Mouse (Mus musculus) ovary, postnatal 10 days (tissue): ENCODE data around the gene 9030025P20Rik.
"Not testable (repeated sequence)": the region's sequence is repeated elsewhere in the genome, so short reads cannot be mapped to it uniquely, and the experiment has no call there.

Source experiments
- DNase-seq: peaks from one replicate; pipeline ENCODE4 v3.0.0; 2022; ENCODE audit warnings: low spot score

9030025P20Rik gene

GRCm38 (mm10) chr17:14990116-14990702 lies 11.9 kb downstream of the 9030025P20Rik start:
- not testable (repeated sequence) for DNase-seq

- DNase-seq = not testable (repeated sequence)
Measured at GRCm38 (mm10) chr17:14992522-14993138, 14.4 kb downstream of the 9030025P20Rik start.

DNA sequence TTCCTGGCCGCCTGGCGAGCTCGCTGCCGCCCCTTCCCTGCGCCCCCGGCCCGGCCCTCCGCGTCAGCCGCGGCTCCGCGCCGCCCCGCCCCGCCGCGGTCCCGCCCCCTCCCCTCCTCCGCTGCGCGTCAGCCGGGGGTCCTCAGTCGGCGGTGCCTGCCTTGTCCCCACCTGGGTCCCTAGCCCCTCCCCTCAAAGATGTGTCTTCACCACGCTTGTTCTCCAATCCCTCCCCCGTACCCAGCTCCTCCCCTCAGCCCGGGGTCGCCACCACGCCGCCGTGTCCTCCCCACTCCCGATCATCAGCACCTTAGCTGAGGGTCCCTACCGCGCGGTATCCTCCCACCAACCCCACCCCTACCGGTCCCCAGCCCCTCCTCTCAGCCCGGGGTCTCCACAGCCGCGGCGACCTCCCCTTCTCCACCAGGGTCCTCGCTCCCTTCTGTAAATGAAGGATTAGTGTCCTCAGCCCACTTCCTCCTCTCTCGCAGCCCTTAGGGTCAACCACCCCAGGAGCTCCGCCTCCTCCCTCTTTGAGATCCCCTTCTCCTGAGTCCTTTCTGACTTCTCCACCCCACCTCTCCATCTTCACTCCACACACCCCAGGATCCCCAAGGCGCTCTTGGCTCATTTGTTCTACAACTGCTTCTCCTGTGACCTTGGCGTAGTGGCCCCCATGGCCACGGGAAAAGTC lies 15.0 kb downstream of the 9030025P20Rik start:
- not testable (repeated sequence) for DNase-seq

- not testable (repeated sequence) for DNase-seq
Measured at GRCm38 (mm10) chr17:14994140-14994539, 15.9 kb downstream of the 9030025P20Rik start.

GRCm38 (mm10) chr17:15000047-15000446 lies 21.8 kb downstream of the 9030025P20Rik start:
- not testable (repeated sequence) for DNase-seq

GRCm38 (mm10) chr17:15009088-15009487 lies 30.8 kb downstream of the 9030025P20Rik start:
- DNase-seq = not testable (repeated sequence)

DNA sequence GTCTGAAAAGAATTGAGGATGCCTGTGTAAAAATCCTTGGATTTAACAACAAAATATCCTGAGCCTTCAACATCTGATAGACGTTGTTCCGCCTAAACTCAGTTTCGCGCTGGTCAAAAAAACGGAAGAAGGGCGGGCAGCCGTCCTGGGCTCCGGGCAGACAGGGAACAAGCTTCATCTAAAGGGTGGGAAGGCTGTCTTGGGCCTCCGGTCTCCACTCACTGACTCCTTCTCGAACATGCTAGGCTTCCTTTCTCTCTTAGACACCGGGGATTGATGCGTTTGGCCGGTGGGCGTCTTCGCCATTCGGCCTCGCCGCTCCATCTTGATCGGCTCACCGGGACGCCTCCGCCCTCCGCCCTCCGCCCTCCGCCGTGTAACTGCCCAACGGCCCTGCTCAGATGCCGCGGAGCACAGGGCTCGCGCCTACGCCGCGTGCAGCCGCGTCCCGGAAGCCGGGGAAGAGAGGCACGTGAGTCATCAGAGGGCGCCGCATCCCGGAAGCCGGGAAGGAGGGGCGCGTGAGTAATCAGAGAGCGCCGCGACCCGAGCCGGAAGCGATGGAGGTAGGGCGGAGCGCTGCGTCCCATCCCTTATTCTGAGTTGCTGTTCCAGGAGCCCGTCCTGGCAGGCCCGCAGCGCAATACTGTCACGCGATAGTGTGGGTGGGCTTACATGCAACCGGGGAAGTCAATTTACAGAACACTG lies 31.6 kb downstream of the 9030025P20Rik start, which contains the start of gene Gm3435:
Gene Gm3435 (plus strand): TSS at position 471 of the 708 bp plus-strand sequence.
- DNase-seq = not testable (repeated sequence)

DNA sequence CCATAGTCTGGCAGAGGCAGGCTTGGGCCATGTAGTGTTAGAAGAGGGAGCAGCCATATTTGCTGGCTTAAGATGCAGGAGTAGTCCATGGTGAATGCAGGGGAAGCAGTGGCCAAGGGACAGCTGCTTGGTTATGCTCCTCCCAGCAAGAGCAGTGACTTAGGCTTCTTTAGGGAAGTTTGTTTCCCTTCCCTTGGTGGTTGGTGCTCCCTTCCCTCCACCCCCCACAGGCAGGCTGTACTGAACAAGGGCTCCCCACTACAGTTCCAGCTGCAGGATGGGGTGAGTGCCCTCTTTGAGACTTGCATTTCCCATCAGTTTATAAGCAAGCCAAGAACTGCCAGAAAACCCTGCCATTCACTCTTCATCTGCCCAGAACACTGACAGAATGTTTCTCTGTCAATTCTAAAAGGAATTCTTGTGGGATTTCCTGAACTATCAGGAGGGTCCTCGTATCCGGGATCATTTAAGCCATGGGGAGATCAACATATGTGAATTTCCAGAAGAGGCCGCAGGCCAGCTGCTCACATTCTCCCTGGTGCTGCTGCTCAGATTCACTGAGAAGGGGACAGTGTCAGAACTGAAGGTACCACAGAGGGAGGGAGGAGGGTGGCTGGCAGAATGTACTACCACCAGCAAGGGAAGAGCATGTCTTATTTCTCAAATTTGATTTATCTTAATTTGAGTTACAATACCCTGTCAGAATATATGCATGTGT lies 43.4 kb downstream of the 9030025P20Rik start:
- DNase-seq = peak; percentile 1

GRCm38 (mm10) chr17:15023878-15024492 lies 45.7 kb downstream of the 9030025P20Rik start:
- not testable (repeated sequence) for DNase-seq

- not testable (repeated sequence) for DNase-seq
Measured at GRCm38 (mm10) chr17:15024502-15025193, 46.4 kb downstream of the 9030025P20Rik start.

- not testable (repeated sequence) for DNase-seq
Measured at GRCm38 (mm10) chr17:15025513-15025912, 47.2 kb downstream of the 9030025P20Rik start.

GRCm38 (mm10) chr17:15031414-15031813 lies 53.1 kb downstream of the 9030025P20Rik start:
- not testable (repeated sequence) for DNase-seq

DNA sequence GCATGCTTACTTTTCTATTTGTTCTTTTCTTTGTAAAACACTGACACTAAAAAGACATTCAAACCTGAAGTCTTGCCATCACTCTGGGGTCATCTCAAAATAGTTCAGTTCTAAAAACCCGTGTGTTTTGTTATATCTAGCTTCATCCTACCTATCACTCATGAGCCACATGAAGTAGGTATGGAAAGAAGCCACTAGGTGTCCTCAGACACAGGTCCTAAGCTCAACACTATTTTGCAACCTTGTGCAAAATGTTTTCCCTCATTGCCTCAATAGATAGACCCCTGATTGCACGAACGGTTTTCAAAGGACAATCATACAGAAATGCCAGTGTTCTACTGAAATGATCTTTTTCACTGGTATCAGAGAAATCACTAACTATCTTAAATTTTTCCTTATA lies 62.2 kb downstream of the 9030025P20Rik start:
- DNase-seq = not testable (repeated sequence)
